Mouse (Mus musculus) limb, embryonic 15.5 days (tissue): Measurements from ENCODE around the gene Arrb1. TPM values are rescaled to one million over a fixed set of nuclear protein-coding genes. Genes with fewer than 3 reads are reported as not detected.

Experiments
- ATAC-seq: fragments of 200-750 bp; cut with Nextera tagmentation; 2 replicates; pipeline ENCODE4 v1.8.0; 2017; ENCODE audit warnings: low read depth, moderate TSS enrichment; ENCODE audit not compliant: insufficient number of reproducible peaks, low FRiP score, low TSS enrichment
- H3K27ac ChIP-seq: fragments of 300-500 bp; sonication (generic); 2 replicates; pipeline ENCODE4 v1.5.1; 2015; ENCODE audit warnings: moderate library complexity, mild to moderate bottlenecking, inconsistent platforms
- H3K27me3 ChIP-seq: fragments of 300-500 bp; sonication (generic); 2 replicates; pipeline ENCODE4 v1.6.1; 2015; ENCODE audit warnings: inconsistent platforms
- H3K36me3 ChIP-seq: fragments of 300-500 bp; sonication (generic); 2 replicates; pipeline ENCODE4 v1.6.1; 2015; ENCODE audit warnings: inconsistent platforms
- H3K4me1 ChIP-seq: fragments of 300-500 bp; sonication (generic); 2 replicates; pipeline ENCODE4 v1.6.1; 2015; ENCODE audit warnings: inconsistent platforms
- H3K4me2 ChIP-seq: fragments of 300-500 bp; sonication (generic); 2 replicates; pipeline ENCODE4 v1.6.1; 2015; ENCODE audit warnings: mild to moderate bottlenecking, inconsistent platforms
- H3K4me3 ChIP-seq: fragments of 300-500 bp; sonication (generic); 2 replicates; pipeline ENCODE4 v1.5.1; 2015; ENCODE audit warnings: mild to moderate bottlenecking, inconsistent platforms
- H3K9ac ChIP-seq: fragments of 300-500 bp; sonication (generic); 2 replicates; pipeline ENCODE4 v1.6.1; 2015; ENCODE audit warnings: inconsistent platforms
- H3K9me3 ChIP-seq: fragments of 300-500 bp; sonication (generic); 2 replicates; pipeline ENCODE4 v1.6.1; 2016; ENCODE audit warnings: inconsistent platforms
- WGBS: fragments of 180-500 bp; shearing (Covaris S2); methylation state at CpG from one replicate; pipeline ENCODE4 v1.1.7; 2015; 5-methylcytosine and 5-hydroxymethylcytosine counted together
- polyA plus RNA-seq: library from polyadenylated mRNA; unstranded; fragments of >200 nt; fragmentation: Nextera tagmentation; extraction: Ambion mirVana; gene quantifications from 2 replicates; pipeline ENCODE4 v1.2.1, GENCODE M21; 2015

The Arrb1 gene
- polyA plus RNA-seq, 1 experiment from 2014 or later = 7.4 TPM

DNA sequence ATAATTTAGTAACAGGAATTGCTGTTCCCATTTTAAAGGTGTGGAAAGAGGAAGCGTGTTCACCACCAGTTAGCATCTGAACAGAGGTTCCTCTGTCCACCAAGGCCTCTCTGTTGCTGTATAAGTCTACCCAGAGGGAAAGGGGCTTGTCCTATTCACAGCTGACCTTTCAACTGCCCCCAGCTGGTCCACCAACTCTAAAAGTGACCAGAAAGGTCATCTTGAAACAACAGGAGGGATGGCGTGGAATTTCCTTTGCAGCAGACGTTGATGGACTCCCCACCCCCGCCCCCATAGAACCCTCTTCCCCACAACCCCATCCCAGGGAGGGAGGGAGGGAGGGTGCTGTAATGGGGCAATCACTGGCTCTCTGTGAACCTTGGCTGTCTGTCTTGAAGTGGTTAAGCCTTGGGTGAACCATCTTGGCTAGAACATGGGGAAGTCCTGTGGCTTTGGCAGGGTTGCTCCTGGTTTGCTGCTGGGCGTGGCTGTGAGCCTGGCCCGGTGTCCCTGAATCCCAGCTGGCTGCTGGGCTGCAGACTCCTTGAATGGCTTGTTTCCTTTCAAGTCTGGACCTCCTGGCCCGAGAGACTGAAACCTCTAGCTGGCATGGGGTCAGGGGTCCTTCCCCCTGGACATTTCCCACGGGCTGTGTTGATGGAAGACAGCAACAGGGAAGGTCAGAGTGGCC, 4.1 kb downstream of the Arrb1 start:
- H3K27ac ChIP-seq = no peak overlapping the region; the same call in 1 of the 2 replicates
- 27% methylated on average over 8 of the region's 8 CpGs for WGBS
- no peak overlapping the region for H3K4me3 ChIP-seq
- ATAC-seq = no peak
- no peaks in the 10 kb centered on the region for H3K27me3 ChIP-seq
- H3K36me3 ChIP-seq = no peaks in the 10 kb centered on the region
- H3K9me3 ChIP-seq = no peaks in the 10 kb centered on the region
- peak overlapping the region; percentile 30 for H3K4me2 ChIP-seq
- H3K9ac ChIP-seq = no peak overlapping the region
- peaks cover 66% of the 10 kb centered on the region for H3K4me1 ChIP-seq

DNA sequence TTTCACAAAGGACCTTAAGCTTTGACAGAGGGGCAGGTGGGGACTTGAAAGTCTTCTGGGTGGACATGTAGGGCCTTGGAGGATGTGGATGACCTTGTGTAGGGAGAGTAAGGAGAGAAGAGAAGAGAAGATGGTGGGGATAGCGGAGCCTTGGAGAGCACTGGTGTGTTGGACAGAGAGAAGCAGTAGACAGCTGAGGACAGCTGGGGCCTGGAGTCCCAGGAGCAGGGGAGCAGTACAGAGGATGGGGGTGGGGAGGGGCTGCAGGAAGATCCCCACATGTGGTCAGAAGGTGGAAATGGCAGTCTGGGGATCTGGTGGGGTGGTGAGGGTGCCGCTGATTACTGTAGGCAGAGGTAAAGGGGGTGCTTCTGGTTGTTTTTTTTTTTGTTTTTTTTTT, 4.8 kb downstream of the Arrb1 start:
- H3K4me3 ChIP-seq = no peak overlapping the region
- no peaks in the 10 kb centered on the region for H3K27me3 ChIP-seq
- no peak overlapping the region for H3K9ac ChIP-seq
- H3K27ac ChIP-seq = no peak overlapping the region
- no peaks in the 10 kb centered on the region for H3K9me3 ChIP-seq
- H3K4me1 ChIP-seq = peaks cover 66% of the 10 kb centered on the region
- WGBS = 77% methylated on average over 2 of the region's 2 CpGs
- no peaks in the 10 kb centered on the region for H3K36me3 ChIP-seq
- peak overlapping the region; percentile 30; the same call in 1 of the 2 replicates for H3K4me2 ChIP-seq
- ATAC-seq = no peak

DNA sequence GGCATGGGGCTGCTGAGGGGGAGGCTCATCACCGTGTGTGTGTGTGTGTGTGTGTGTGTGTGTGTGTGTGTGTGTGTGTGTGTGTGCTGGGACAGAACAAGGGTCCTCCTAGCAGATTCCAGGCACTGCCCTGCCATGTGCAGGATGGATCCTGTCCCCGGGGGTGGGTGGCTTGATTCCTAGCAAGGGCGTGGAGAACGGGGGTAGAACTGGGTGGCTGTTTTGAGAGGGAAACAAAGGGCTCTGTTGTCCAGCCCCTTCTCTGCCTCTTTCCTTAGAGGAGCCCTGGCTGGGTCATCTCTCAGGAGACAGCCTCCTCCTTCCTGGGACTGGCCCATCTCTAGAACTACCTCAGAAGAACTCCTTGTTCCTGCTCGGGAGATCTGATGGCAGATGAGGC, 5.9 kb downstream of the Arrb1 start:
- H3K27me3 ChIP-seq = no peaks in the 10 kb centered on the region
- H3K4me3 ChIP-seq = no peak overlapping the region
- ATAC-seq = no peak
- no peaks in the 10 kb centered on the region for H3K9me3 ChIP-seq
- 64% methylated on average over 5 of the region's 5 CpGs for WGBS
- no peaks in the 10 kb centered on the region for H3K36me3 ChIP-seq
- no peak overlapping the region for H3K27ac ChIP-seq
- H3K9ac ChIP-seq = no peak overlapping the region
- H3K4me2 ChIP-seq = no peak overlapping the region
- peaks cover 70% of the 10 kb centered on the region for H3K4me1 ChIP-seq

DNA sequence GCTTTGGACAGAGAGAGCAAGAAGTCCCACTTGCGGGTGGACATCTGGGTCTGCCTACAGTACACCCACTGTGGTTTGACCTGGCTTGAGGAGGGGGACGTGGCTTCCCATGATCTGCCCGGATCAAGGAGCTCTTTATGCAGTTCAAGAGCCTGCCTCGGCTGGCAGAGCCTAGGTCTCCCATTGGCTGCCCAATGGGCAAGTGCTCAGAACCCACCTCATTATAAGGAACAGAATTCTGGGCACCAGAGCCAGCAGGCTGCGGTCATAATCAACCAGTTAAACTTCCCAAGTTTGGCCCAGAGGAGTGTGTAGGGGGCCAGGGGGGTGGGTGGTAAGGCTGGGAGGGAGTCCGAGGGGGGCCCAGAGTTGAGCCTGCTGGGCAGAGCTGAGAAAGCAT, 9.0 kb downstream of the Arrb1 start:
- Histone ChIP-seq H3K27me3 (no peaks in the 10 kb centered on the region), H3K4me1 (peaks cover 57% of the 10 kb centered on the region), H3K27ac (peak overlapping the region; percentile 86), H3K9me3 (no peaks in the 10 kb centered on the region), H3K36me3 (0 out of 2 replicates have a peak, but pooled peaks cover 3% of the 10 kb centered on the region), H3K9ac (no peak overlapping the region), H3K4me2 (no peak overlapping the region), H3K4me3 (no peak overlapping the region)
- 53% methylated on average over 6 of the region's 6 CpGs for WGBS
- 0 out of 2 replicates have a peak, but pooled peaks have one; percentile 21 for ATAC-seq

- H3K9me3 ChIP-seq = no peaks in the 10 kb centered on the region
- H3K4me1 ChIP-seq = peaks cover 41% of the 10 kb centered on the region
- no peak overlapping the region for H3K4me3 ChIP-seq
- peak overlapping the region; percentile 21 for H3K4me2 ChIP-seq
- H3K9ac ChIP-seq = no peak overlapping the region
- no peaks in the 10 kb centered on the region for H3K27me3 ChIP-seq
- H3K36me3 ChIP-seq = 0 out of 2 replicates have a peak, but pooled peaks cover 3% of the 10 kb centered on the region
- peak; percentile 17; the same call in 1 of the 2 replicates for ATAC-seq
- WGBS = 15% methylated on average over 10 of the region's 10 CpGs
- H3K27ac ChIP-seq = peak overlapping the region; percentile 86
These were observed 10.8 kb downstream of the Arrb1 start for GRCm38 (mm10) chr7:99545885-99546745.

DNA sequence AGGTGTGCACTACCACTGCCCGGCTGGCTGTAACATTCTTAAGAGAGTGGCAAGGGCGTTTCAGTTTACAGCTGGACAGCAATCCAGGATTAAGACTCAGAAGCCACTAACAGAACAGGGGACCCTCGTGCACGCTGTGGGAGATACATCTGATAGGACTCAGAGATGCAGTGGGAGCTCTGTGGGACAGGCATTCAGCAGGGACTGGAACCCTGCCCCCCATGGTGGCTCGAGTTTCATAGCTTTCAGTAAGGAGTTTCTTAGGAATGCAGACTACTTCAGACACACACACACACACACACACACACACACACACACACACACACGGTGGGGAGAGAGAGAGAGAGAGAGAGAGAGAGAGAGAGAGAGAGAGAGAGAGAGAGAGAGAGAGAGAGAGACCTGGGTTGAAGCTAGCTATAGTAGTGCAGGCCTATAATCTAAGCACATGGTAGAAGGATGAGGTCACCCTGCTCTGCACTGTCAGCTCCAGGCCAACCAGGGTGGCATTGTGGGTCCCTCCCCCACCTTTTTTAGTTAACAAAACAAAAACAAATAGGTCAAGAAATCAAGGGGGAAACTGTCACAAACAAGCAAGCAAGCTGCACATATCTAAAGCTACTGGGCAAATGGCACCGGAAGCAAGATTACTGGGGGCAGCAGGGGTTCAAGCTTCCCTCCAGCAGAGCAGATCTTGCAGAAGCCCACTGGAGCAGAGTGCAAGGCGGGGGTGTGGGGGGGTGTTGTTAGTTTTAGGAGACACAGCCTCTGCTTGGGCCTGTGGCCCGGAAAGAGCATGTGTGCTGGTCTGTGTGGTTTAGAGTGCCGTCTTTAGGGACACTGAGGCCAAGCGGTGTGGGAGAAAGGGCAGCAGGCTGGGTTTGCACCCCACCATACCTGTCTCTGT, 12.6 kb downstream of the Arrb1 start:
- peaks cover 3% of the 10 kb centered on the region; the same call in 1 of the 2 replicates for H3K36me3 ChIP-seq
- no peak overlapping the region for H3K27ac ChIP-seq
- WGBS = 40% methylated on average over 10 of the region's 11 CpGs
- no peak overlapping the region for H3K9ac ChIP-seq
- ATAC-seq = no peak
- no peak overlapping the region for H3K4me2 ChIP-seq
- H3K9me3 ChIP-seq = no peaks in the 10 kb centered on the region
- no peaks in the 10 kb centered on the region for H3K27me3 ChIP-seq
- peaks cover 47% of the 10 kb centered on the region for H3K4me1 ChIP-seq
- no peak overlapping the region for H3K4me3 ChIP-seq

- no peak overlapping the region for H3K4me3 ChIP-seq
- no peaks in the 10 kb centered on the region for H3K9me3 ChIP-seq
- no peak overlapping the region for H3K9ac ChIP-seq
- H3K4me2 ChIP-seq = no peak overlapping the region
- H3K27ac ChIP-seq = 0 out of 2 replicates have a peak overlapping the region, but pooled peaks have one; percentile 7
- H3K36me3 ChIP-seq = peaks cover 3% of the 10 kb centered on the region; the same call in 1 of the 2 replicates
- no peak for ATAC-seq
- H3K4me1 ChIP-seq = peaks cover 56% of the 10 kb centered on the region
- WGBS = 86% methylated on average over 5 of the region's 5 CpGs
- no peaks in the 10 kb centered on the region for H3K27me3 ChIP-seq
These were observed 14.4 kb downstream of the Arrb1 start for GRCm38 (mm10) chr7:99549668-99550067.

DNA sequence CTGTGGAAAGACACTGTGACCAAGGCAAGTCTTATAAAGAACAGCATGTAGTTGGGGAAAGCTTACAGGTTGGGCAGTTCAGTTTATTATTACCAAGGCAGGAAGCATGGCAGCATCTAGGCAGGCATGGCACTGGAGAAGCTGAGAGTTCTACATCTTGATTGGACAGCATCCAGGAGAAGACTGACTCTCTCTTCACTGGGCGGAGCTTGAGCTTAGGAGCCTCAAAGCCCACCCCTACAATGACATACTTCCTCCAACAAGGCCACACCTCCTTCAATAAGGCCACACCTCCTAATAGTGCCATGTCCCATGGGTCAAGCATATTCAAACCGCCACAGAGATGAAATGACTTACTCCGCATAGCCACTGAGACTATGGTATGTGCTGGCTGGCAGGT, 16.4 kb downstream of the Arrb1 start:
- Histone ChIP-seq H3K9me3 (no peaks in the 10 kb centered on the region), H3K9ac (no peak overlapping the region), H3K4me2 (no peak overlapping the region), H3K27me3 (no peaks in the 10 kb centered on the region), H3K4me1 (peaks cover 36% of the 10 kb centered on the region), H3K36me3 (peaks cover 3% of the 10 kb centered on the region; the same call in 1 of the 2 replicates), H3K27ac (0 out of 2 replicates have a peak overlapping the region, but pooled peaks have one; percentile 61), H3K4me3 (no peak overlapping the region)
- WGBS = 95% methylated on average over 3 of the region's 3 CpGs
- ATAC-seq = no peak

DNA sequence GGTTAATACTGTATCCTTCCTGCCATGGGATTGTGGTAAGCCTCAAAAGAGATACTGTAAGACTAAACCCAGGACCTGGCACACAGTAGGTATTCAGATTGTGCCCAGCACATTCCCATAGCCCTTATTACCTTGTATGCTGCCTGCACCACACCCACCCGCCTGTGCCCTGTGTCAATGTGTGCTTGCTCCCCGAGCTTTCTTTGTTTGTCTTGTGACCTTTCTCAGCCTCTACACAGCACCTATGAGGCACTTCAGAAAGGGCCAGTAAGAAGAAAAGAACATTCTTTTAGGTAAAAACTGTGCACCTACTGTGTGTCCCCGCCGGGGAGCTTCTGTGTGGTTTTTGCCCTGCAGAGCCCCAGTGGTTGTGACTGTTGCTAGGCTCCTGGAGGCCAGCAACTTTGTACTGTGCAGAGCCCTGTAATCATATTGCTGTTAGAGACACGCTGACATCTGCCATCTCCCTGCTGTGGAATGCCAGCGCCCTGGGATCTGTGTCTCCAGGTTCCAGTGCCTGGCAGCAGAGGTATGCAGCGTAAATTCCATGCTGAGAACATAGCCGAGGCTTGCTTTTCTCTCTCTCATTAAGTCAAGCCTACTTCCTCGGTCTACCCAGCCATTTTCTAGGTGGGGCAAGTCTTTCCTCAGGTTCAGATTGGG, 18.1 kb downstream of the Arrb1 start:
- 0 out of 2 replicates have a peak overlapping the region, but pooled peaks have one; percentile 20 for H3K9ac ChIP-seq
- peaks cover 3% of the 10 kb centered on the region; the same call in 1 of the 2 replicates for H3K36me3 ChIP-seq
- no peak overlapping the region for H3K4me3 ChIP-seq
- WGBS = 29% methylated on average over 9 of the region's 9 CpGs
- ATAC-seq = no peak
- no peak overlapping the region for H3K4me2 ChIP-seq
- peak overlapping the region; percentile 63 for H3K27ac ChIP-seq
- H3K9me3 ChIP-seq = no peaks in the 10 kb centered on the region
- H3K4me1 ChIP-seq = peaks cover 27% of the 10 kb centered on the region
- no peaks in the 10 kb centered on the region for H3K27me3 ChIP-seq

DNA sequence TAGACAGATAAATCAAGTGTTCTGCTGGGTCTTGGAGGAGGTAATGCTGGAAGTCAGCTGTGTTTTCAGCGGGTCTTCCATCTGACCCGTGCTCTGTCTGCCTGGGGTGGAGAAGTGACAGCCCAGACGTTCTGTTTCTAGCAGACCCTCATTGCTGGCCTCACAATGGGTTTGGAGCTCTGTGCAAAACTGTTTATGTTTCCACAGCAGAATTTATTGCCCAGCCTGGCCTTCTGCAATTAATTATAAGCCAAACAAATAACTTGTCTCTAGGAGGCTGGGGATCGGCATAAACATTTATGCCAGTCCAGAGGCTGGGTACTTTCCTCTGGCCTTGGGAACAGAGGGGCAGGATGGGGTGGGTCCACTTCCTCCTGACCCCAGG, 18.6 kb downstream of the Arrb1 start:
- Histone ChIP-seq H3K9me3 (no peaks in the 10 kb centered on the region), H3K27ac (peak overlapping the region; percentile 63), H3K9ac (no peak overlapping the region), H3K4me3 (no peak overlapping the region), H3K4me2 (no peak overlapping the region), H3K36me3 (peaks cover 3% of the 10 kb centered on the region; the same call in 1 of the 2 replicates), H3K4me1 (peaks cover 26% of the 10 kb centered on the region), H3K27me3 (no peaks in the 10 kb centered on the region)
- 10% methylated on average over 4 of the region's 4 CpGs for WGBS
- no peak for ATAC-seq

DNA sequence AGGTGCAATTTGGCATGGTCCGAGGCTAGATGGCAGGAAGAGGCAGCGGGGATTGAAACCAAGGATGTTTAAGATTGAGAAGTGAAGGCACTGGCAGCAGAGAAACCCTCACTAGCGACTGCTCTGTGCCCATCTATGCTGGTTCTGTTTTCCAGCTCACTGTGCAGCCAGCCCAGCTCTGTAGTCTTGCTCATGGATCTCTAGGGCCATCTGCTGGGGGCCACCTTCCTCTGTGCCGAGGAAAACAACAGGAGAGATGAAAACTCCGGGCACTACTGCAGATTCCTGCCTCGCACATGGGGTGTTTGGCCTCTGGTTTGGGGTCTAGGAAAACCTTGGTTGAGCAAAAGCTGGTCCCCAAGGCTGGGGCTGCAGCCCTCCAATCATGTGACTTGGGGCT, 20.6 kb downstream of the Arrb1 start:
- no peaks in the 10 kb centered on the region; the same call in 1 of the 2 replicates for H3K36me3 ChIP-seq
- no peaks in the 10 kb centered on the region for H3K9me3 ChIP-seq
- no peak overlapping the region for H3K4me3 ChIP-seq
- WGBS = 26% methylated on average over 6 of the region's 6 CpGs
- peaks cover 26% of the 10 kb centered on the region for H3K4me1 ChIP-seq
- no peak overlapping the region for H3K4me2 ChIP-seq
- no peak overlapping the region for H3K9ac ChIP-seq
- no peak for ATAC-seq
- no peak overlapping the region for H3K27ac ChIP-seq
- no peaks in the 10 kb centered on the region for H3K27me3 ChIP-seq
